Mouse (Mus musculus) heart, postnatal 10 days (tissue): ENCODE measurements at regions not wholly inside any gene's neighbourhood (a gene's known extent, or its start where the extent isn't known, plus 50 kb on each side); places are given as distances from the start of the nearest gene placed in this dataset.

ENCODE experiments used
- DNase-seq, 2 experiments: peaks; one replicate each; pipeline ENCODE4 v3.0.0; 2021
- intact Hi-C: fragments of 180-260 bp; cut with DNase I; formaldehyde crosslinking; loops from one replicate; pipeline ENCODE4 v1.15.1; 2025

DNA sequence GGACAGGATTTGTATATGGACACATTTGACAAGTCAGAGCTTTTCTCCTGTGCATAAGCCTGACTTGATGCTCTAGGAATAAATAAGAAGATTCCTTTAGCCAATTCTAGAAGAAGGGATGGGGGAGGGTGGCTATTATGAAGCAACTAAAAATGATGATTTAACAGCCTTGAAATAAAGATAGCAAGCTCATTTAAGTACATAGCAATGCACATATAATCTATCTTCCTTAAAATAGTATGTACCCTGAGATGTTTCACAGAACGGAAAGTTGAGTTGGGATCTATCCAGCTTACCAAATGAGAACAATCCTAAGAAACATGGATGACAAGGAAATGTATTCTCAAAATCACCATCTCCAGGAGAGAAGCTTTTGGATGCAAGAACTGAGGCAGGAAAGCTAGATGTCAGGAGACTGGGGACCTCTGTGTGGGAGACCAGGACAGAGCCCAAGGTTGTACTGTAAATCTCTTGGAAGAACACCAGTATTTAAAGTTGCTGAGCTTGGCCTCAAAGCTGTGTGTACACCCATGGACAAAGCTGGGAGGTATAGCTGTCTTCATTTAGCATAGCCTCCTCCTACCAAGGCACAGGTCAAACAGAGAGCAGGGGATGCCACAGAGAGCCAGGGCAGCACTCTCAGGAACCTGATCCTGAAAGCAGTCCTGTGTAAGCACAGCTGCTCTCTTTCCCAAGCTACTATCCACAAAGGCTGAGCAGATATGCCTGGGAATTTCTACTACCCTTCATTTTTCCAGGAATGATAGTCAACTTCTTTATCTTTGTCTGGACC, 192.3 kb downstream of the Parm1 start:
- intact Hi-C loops: loop anchor here (10.0 kb wide), 1 partner anchor 195 kb away; the partner anchor contains the start of gene Parm1
- DNase-seq: no peak

DNA sequence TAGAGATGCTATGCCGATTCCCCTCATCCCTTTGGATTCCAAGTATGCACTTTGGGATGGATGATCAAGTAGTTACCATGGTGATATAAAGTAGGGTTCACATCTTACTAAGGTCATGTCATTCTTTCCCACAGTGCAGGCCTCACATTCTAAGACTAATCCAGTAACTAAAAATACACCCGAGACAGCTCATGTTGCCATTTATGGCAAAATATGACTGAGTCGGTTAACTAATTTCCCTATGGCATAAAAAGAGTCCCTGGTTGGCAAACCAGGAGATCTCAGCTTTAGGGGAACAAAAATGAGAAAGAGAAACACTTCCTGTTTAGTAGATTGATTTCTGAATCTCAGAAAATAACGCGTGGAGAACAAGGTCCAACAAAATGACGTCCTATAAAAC, 190.7 kb downstream of the Parm1 start:
- DNase-seq: no peak
- intact Hi-C loops: no loop called here

DNA sequence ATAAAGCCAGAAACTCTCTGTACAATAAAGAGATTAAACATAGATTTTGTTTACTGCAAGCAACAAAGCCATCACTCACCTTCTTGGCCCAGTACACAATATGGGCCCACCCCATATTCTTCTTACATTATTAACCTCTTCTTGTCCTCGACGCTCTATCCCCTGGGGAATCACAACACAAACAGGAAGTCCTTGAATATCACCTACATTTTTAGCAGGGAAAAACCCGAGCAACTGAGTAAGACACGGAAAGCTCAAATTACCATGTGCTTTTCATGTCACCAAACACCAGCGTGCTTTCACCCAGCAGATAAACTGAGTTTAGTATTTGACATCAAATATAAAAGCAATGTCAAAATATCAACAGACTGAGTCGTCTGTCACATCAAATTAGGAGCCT, 179.7 kb downstream of the Parm1 start:
- intact Hi-C loops: no loop called here
- DNase-seq: no peak

DNA sequence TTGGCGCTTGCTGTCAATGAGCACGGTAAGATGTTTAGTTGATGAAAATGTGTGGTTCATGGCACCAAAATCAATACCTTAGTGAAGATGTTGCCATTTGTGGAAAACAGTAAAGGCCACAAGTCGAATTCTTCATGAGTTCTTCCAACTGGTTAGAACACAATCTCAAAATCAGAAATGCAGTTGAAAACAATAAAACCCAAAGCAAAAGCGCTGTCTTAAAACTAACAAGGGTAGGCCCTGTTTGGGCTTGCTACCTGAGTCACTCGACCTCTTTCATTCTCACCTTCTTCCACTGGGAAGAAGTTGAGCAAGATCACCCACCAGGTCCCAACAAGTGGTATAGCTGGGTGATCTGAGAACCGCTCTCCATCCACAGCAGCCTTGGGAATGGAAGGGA, 179.1 kb downstream of the Parm1 start:
- intact Hi-C loops: no loop called here
- DNase-seq: no peak

DNA sequence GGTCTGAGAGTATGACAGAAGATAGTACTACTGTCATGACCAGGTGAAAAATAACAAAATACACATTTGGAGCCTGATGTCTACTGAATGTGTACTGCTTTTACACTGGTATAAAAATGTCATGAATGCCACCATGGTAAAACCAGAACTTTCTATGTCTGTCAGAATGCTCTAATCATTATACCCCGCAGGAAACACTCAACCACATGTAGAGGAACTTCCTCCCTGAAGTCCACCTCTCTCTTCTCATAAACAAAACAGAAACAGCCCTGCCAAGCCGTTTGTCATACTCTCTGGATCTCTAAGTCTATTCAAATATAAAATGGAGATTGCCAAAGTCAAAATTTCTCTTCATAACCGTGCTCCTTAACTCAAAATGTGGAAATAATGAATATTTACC, 178.2 kb downstream of the Parm1 start:
- DNase-seq: no peak
- intact Hi-C loops: no loop called here

DNA sequence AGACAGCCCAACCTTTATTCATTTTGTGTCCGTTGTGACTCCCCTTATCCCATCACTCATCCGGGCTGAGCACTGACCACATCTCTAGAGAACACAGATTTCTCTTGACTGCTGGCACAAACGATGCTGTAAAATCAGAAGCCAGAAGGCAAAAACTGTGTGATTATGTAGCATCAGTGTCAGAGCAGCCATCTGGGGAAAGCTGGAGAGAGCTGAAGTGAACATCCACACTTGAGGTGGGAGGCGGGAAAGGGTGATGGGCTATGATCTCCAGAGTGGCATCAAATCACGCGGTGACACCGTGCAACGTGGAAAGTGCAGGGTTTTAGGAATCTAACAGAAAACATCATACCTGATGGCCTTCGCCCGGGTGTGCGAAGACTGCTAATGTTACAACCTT, 175.9 kb downstream of the Parm1 start:
- intact Hi-C loops: no loop called here
- no peak for DNase-seq

DNA sequence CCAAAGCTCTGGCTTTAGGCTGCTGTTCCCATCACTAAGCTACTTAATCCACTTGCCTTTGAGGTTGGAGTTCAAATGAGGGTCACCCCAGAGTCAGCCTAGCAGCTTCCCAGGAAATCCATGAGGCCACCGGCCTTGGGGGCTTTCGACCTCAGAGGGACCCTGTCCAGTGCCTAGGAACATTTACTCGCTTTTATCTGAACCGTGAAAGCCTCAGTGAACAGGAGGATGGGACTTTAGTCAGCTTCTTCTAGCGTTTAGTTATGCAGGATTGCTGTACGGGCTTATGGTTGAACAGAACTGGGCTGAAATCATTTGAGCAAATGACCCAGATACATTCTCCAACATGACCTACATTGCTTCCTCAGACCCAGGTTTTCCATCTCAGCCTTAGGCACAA, 174.9 kb downstream of the Parm1 start:
- intact Hi-C loops: no loop called here
- DNase-seq: no peak

DNA sequence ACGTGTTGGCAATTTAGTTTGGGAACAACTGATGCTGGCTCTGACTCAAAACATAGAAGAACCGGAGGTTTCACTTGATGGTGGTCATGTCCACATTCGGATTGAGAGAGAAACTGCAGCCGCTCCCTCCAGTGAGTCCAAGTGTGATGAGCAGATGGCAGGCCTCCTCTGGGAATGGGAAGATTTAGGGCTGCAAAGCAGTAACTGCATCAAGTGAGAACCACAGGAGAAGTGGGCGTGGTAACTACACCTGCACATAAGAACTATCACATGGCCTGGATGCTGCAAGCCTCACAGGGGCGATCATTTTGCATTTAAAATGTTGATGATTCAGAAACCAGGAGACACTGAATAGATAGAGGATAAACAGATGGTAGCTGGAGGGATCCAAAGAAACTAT, 161.3 kb downstream of the Parm1 start:
- DNase-seq: no peak
- intact Hi-C loops: no loop called here
